Mouse (Mus musculus) hindbrain, embryonic 11.5 days (tissue): ENCODE data around the gene Arhgap23. TPM values are rescaled to one million over a fixed set of nuclear protein-coding genes. Genes with fewer than 3 reads are reported as not detected.
A peak's percentile ranks its signal among the peaks of the same experiment; 100 is the strongest.

ENCODE experiments used
- ATAC-seq: fragments of 200-750 bp; cut with Nextera tagmentation; 2 replicates; pipeline ENCODE4 v1.8.0; 2017; ENCODE audit warnings: mild to moderate bottlenecking, moderate TSS enrichment, moderate library complexity; ENCODE audit not compliant: low FRiP score
- DNase-seq: peaks from one replicate; pipeline ENCODE4 v3.0.0-alpha.2; 2015; ENCODE audit warnings: low spot score
- H3K27ac ChIP-seq: fragments of 300-500 bp; sonication (generic); 2 replicates; pipeline ENCODE4 v1.5.1; 2014; ENCODE audit warnings: mild to moderate bottlenecking, low read depth, low read length
- H3K27me3 ChIP-seq: fragments of 300-500 bp; sonication (generic); 2 replicates; pipeline ENCODE4 v1.6.1; 2014; ENCODE audit warnings: mild to moderate bottlenecking, low read length, moderate library complexity, mixed read lengths; ENCODE audit not compliant: control insufficient read depth, insufficient read depth
- H3K36me3 ChIP-seq: fragments of 300-500 bp; sonication (generic); 2 replicates; pipeline ENCODE4 v1.6.1; 2014; ENCODE audit warnings: mild to moderate bottlenecking, low read length, moderate library complexity, mixed read lengths; ENCODE audit not compliant: control insufficient read depth, insufficient read depth
- H3K4me1 ChIP-seq: fragments of 300-500 bp; sonication (generic); replicated peaks from 2 replicates; pipeline ENCODE4 v1.6.1; 2014; ENCODE audit warnings: low read length, mixed read lengths; ENCODE audit not compliant: control insufficient read depth, insufficient read depth
- H3K4me2 ChIP-seq: fragments of 300-500 bp; sonication (generic); replicated peaks from 2 replicates; pipeline ENCODE4 v1.6.1; 2014; ENCODE audit warnings: mild to moderate bottlenecking, low read depth, low read length
- H3K4me3 ChIP-seq: fragments of 300-500 bp; sonication (generic); 2 replicates; pipeline ENCODE4 v1.5.1; 2014; ENCODE audit warnings: low read depth, low read length
- H3K9ac ChIP-seq: fragments of 300-500 bp; sonication (generic); 2 replicates; pipeline ENCODE4 v1.6.1; 2014; ENCODE audit warnings: low read depth, low read length
- H3K9me3 ChIP-seq: fragments of 300-500 bp; sonication (generic); 2 replicates; pipeline ENCODE4 v1.6.1; 2016; ENCODE audit warnings: low read length; ENCODE audit not compliant: control insufficient read depth
- WGBS: fragments of 180-500 bp; shearing (Covaris S2); extraction: QIAGEN DNeasy Blood & Tissue Kit; methylation state at CpG from one replicate; pipeline ENCODE4 v1.1.7; 2014; 5-methylcytosine and 5-hydroxymethylcytosine counted together
- polyA plus RNA-seq: library from polyadenylated mRNA; unstranded; fragments of >200 nt; fragmentation: Nextera tagmentation; extraction: Ambion mirVana; gene quantifications from 2 replicates; pipeline ENCODE4 v1.2.1, GENCODE M21; 2014

The Arhgap23 gene
- polyA plus RNA-seq, 1 experiment from 2014 or later, result 3.5 TPM

DNA sequence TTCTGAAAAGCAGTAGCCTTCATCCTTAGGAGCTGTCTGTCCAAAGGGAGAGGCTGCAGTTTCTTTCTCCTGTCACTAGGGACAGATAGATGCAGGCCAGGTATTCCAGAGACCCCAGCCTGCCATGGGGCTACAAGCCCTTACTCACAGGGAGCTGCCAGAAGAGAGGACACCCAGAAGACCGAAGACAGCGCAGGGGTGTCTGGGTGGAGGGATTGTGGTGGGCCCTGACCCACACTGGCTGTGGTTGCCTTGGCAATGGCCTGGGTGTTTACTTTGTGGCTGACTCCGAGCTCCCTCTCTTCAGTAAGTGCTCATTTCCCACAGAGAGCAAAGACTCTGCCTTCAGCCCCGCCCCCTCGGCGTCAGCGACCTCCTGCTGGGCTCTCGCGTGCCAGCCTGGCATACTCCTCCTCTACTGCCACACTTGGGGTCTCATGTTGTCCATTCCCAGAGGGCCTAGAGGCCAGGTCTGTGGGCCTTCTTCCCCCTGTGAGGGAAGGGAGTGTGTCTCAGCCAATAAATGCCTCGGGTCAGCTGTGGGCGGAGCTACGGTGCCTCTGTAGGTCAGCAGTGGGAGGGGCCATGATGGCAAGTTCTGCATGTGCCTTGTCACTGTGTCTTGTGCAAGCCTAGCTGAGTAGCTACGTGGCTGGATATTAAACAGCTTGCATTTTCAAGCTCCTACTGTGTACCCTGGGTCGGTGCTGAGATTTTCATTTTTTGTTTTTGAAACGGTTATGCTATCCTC, 19.5 kb downstream of the Arhgap23 start:
- 0 out of 2 replicates have a peak overlapping the region, but pooled peaks have one; percentile 33 for H3K9ac ChIP-seq
- H3K36me3 ChIP-seq, result no peaks in the 10 kb centered on the region
- peaks cover 6% of the 10 kb centered on the region for H3K4me1 ChIP-seq
- H3K4me2 ChIP-seq, result peak overlapping the region; percentile 51
- no peaks in the 10 kb centered on the region for H3K9me3 ChIP-seq
- ATAC-seq (peak; percentile 85), DNase-seq (peak; percentile 85)
- H3K4me3 ChIP-seq, result peak overlapping the region; percentile 33
- H3K27ac ChIP-seq, result peak overlapping the region; percentile 19; the same call in 1 of the 2 replicates
- H3K27me3 ChIP-seq, result peaks cover 13% of the 10 kb centered on the region
- 4% methylated on average over 15 of the region's 15 CpGs for WGBS

DNA sequence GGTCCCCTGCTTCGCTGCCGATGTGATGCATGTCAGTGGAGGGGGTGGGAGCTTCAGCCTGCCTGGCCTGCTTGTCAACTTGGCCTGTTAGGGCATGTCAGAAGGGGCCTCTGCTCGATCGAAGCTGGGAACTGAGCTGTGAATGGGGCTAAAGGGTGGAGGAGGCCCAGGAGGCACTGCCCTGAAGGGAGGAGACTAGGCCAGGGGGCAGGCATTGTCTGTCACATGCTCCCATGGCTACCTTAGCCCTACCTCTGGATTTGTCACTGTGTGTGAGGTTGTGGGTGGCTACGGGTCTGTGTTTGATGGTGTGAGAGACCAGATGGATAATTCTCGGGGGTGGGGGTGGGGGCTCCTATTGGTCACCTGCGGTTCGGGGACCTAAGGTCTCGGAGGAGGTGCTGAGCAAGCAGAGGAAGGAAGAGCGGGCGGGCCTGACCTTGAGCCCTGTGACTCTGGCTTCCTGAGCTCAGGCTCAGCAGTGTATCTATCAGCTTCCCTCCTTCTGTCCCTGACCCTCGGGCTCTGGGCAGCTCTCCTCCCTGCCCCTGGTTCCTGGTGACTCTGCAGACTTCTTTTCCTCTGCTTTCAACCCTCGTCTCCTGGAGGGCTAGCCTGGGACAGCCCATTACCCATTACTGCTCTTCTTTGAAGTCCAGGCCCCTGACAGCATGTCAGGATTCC, 20.6 kb downstream of the Arhgap23 start:
- Histone ChIP-seq H3K4me1 (peaks cover 12% of the 10 kb centered on the region), H3K4me3 (no peak overlapping the region)
- WGBS, result 59% methylated on average over 12 of the region's 13 CpGs

DNA sequence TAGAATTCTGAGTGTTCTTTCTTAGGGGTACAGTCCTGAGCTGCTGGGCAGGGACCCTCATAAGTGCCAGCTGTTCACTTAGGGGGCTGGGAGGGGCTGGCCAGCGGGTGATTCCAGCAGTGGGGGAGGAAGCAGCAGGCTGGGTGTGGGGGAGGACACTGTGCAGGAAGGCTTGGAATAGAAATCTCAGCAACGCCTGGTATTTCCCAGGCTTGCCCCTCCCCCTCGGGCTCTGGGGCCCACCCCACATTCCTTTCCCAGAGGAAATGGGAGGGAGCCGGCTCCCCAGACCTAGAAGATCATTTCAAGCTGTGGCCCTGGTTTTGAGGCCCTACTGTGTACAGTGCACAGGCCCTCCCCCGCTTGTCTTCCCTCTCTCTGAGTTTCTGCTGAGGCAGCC, 22.4 kb downstream of the Arhgap23 start:
- Histone ChIP-seq H3K27ac (0 out of 2 replicates have a peak overlapping the region, but pooled peaks have one; percentile 18), H3K4me1 (peaks cover 12% of the 10 kb centered on the region), H3K9ac (no peak overlapping the region), H3K9me3 (no peaks in the 10 kb centered on the region), H3K27me3 (peaks cover 33% of the 10 kb centered on the region), H3K4me3 (no peak overlapping the region), H3K36me3 (no peaks in the 10 kb centered on the region), H3K4me2 (no peak overlapping the region)
- ATAC-seq (no peak), DNase-seq (no peak)
- 13% methylated on average over 5 of the region's 5 CpGs for WGBS

More for the DNA sequence above, 20.6 kb downstream of the Arhgap23 start:
- H3K36me3 ChIP-seq, result no peaks in the 10 kb centered on the region
- no peaks in the 10 kb centered on the region for H3K9me3 ChIP-seq
- H3K27me3 ChIP-seq, result peaks cover 24% of the 10 kb centered on the region
- H3K27ac ChIP-seq, result peak overlapping the region; percentile 18; the same call in 1 of the 2 replicates
- H3K4me2 ChIP-seq, result peak overlapping the region; percentile 11; the same call in 1 of the 2 replicates
- ATAC-seq, result no peak
- H3K9ac ChIP-seq, result no peak overlapping the region
- no peak for DNase-seq

DNA sequence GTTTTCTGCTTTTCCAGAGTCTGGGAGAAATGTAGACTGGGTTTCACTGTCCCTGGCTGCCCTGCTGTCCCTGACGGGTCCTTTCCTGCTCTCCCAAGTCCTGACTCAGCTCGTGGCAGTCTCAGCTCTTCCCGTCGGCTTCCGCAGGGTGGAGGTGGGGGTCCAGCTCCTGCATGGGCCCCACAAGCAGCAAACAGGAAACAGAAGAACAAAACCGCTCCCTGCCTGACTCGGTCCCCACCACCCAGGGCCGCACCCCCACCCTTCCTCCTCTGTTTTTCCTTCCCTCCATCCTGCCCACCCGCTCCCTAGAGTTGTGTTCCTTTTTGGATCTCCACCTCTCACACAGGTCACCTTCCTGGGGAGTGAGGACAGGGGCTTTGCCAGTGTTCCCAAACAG, 23.5 kb downstream of the Arhgap23 start:
- Histone ChIP-seq H3K9ac (no peak overlapping the region), H3K27ac (0 out of 2 replicates have a peak overlapping the region, but pooled peaks have one; percentile 11), H3K4me2 (no peak overlapping the region), H3K4me1 (peaks cover 12% of the 10 kb centered on the region), H3K36me3 (no peaks in the 10 kb centered on the region), H3K27me3 (peaks cover 33% of the 10 kb centered on the region), H3K4me3 (no peak overlapping the region), H3K9me3 (no peaks in the 10 kb centered on the region)
- DNase-seq, result no peak
- WGBS, result 43% methylated on average over 9 of the region's 9 CpGs
- no peak for ATAC-seq

DNA sequence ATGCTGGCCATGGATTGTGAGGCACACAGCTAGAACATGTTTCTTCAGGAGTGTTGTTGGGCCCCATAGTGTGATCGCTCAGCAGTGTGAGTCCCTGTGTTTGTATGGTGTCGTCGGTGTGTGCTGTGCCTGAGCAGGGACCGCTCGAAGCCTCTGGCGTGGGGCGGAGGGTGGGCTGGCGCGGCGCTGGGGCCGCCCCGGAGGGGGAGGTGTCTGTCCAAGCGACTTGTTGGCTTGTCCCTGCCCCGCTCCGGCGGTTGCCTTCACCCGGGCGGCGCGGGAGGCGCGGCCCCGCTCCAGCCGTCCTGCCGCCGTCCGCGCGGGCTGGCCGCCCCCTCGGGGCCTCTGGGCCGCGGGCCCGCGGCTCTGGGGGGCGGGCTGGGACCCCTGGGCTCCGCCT, 24.6 kb downstream of the Arhgap23 start:
- Histone ChIP-seq H3K4me3 (peak overlapping the region; percentile 38), H3K9me3 (no peaks in the 10 kb centered on the region), H3K4me1 (peaks cover 12% of the 10 kb centered on the region), H3K36me3 (no peaks in the 10 kb centered on the region), H3K4me2 (peak overlapping the region; percentile 53), H3K27ac (0 out of 2 replicates have a peak overlapping the region, but pooled peaks have one; percentile 36), H3K9ac (peak overlapping the region; percentile 53; the same call in 1 of the 2 replicates), H3K27me3 (peaks cover 33% of the 10 kb centered on the region)
- WGBS, result 6% methylated on average over 32 of the region's 37 CpGs
- DNase-seq, result no peak
- ATAC-seq, result no peak

DNA sequence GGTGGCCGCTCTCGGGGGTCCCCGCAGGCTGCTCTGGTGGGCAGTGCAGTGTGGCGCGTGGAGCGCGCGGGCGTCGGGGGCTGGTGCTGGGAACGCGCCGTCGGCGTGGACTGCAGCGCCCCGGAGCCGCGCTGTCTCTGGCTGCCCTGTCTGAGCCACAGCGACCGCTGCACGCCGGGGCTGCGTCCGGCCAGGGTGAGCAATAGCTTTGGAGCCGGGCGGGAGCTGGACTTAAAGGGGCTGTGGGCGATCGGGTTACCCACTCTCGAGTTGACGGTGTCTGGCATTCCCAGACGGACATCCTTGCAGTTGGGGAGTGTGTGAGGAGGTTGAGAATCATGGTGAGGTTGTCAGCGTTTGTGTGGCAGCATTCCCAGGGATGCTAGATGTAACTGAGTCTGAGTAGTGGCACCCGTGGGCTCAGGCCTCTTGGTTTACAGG, 25.1 kb downstream of the Arhgap23 start:
- Histone ChIP-seq H3K36me3 (no peaks in the 10 kb centered on the region), H3K4me2 (peak overlapping the region; percentile 53), H3K4me3 (peak overlapping the region; percentile 38), H3K27me3 (peaks cover 33% of the 10 kb centered on the region), H3K4me1 (peaks cover 11% of the 10 kb centered on the region), H3K27ac (0 out of 2 replicates have a peak overlapping the region, but pooled peaks have one; percentile 36), H3K9ac (peak overlapping the region; percentile 53; the same call in 1 of the 2 replicates), H3K9me3 (no peaks in the 10 kb centered on the region)
- ATAC-seq, result no peak
- 6% methylated on average over 23 of the region's 34 CpGs for WGBS
- peak; percentile 52 for DNase-seq

DNA sequence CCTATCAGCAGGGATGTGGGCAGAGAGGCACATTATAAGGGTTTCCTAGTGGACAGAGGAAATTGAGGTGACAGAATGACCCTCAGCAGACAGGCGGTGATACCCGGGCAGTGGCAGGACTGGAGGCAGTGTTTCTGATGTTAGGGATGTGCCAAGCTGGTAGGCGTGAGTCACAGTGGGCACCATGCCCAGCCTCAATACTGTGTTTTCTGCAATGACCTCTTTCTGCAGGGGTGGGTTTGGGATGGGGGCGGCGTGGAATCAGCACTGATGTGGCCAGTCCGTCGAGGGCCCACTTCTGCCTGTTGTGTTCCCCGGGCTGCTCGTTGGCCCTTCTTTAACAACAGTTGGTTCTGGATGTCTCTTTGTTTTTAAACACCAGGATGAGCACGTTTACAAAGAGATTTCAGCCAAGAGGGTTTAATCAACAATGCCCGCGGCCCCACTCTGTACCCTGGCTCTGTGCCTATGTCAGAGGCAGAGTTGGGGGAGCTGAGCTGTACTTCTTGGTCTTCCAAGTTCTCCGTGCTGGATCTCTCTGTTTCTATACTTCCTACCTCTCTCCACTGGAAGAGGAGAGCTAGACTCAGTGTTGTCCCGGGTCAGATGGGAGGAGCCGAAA, 25.8 kb downstream of the Arhgap23 start:
- Histone ChIP-seq H3K9me3 (no peaks in the 10 kb centered on the region), H3K27ac (no peak overlapping the region), H3K27me3 (peaks cover 33% of the 10 kb centered on the region), H3K4me3 (peak overlapping the region; percentile 38), H3K9ac (no peak overlapping the region; the same call in 1 of the 2 replicates), H3K36me3 (no peaks in the 10 kb centered on the region), H3K4me1 (peaks cover 9% of the 10 kb centered on the region), H3K4me2 (no peak overlapping the region)
- no peak for ATAC-seq
- no peak for DNase-seq
- WGBS, result 66% methylated on average over 15 of the region's 15 CpGs

DNA sequence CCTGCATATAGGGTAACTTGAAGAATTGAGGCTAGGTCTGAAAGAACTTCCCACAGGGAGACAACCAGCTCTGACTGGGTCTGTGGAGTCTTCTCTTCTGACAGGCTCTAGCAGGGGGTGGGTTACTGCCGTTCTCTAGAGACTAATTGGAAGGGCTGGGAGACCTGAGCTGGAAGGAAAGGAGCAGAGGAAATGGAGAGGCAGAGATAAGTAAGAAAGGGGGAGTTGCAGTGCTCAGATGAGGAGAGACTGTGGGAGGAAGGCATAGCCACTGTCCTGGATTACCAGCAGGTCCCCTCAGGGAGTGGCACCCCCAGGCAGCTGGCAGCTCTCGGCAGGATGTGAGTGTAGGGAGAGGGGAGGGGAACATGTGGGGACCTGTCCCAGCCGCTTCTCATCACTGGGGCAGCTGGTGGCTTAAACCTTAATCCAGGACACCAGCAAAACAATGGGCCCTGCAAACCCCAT, 26.4 kb downstream of the Arhgap23 start:
- Histone ChIP-seq H3K4me3 (0 out of 2 replicates have a peak overlapping the region, but pooled peaks have one; percentile 1), H3K4me1 (peaks cover 11% of the 10 kb centered on the region), H3K27me3 (peaks cover 33% of the 10 kb centered on the region), H3K9ac (no peak overlapping the region), H3K9me3 (no peaks in the 10 kb centered on the region), H3K4me2 (no peak overlapping the region), H3K27ac (no peak overlapping the region), H3K36me3 (no peaks in the 10 kb centered on the region)
- ATAC-seq (no peak), DNase-seq (no peak)
- WGBS, result 20% methylated on average over 3 of the region's 3 CpGs
